Mouse (Mus musculus): Measurements from ENCODE around the gene Dapk2. TPM values are rescaled to one million over a fixed set of nuclear protein-coding genes. Genes with fewer than 3 reads are reported as not detected.

Dapk2 gene
- polyA plus RNA-seq, 1 experiment: 2.9 TPM

- Histone ChIP-seq H3K4me1 (ENCODE audit: control insufficient read depth, insufficient read depth, insufficient read length, low read length) (peaks cover 28% of the 10 kb centered on the region), H3K27ac (replicated peaks; ENCODE audit: low read depth, low read length) (0 out of 2 replicates have a peak overlapping the region, but pooled peaks have one; percentile 0), H3K4me3 (ENCODE audit: insufficient read depth, low read depth, low read length) (no peak overlapping the region)
Measured at GRCm38 (mm10) chr9:66249281-66249680, 91.3 kb downstream of the Dapk2 start.

DNA sequence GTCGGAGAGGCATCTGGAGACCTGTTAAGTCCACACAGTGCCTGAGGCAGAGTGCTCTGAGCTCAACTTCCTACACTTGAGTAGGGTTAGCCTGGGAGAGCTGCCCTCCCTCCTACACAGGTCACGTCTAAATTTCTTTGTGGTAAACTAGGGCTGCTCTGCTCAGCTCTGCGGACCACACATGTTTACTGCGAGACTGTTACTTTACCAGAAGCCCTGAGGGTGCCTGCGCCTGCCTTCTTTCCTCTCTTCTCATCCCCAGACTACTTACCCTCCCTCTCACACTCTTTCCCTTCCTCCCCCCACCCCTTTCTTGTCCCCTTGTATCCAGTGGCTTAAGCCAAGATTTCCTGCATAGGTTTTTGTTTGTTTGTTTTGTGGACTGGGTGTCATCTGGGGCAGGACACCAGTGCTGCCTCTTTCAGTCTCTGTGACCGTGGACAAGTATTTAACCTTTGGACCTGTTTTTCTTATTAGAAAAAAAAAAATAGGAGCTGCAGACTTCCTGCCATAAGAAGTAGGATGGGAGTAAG is 93.2 kb downstream of the Dapk2 start:
- H3K4me1 ChIP-seq (ENCODE audit: control insufficient read depth, insufficient read depth, insufficient read length, low read length): peaks cover 20% of the 10 kb centered on the region
- peak overlapping the region; percentile 89 for H3K27ac ChIP-seq (replicated peaks; ENCODE audit: low read depth, low read length)
- no peak overlapping the region for H3K4me3 ChIP-seq (ENCODE audit: insufficient read depth, low read depth, low read length)

DNA sequence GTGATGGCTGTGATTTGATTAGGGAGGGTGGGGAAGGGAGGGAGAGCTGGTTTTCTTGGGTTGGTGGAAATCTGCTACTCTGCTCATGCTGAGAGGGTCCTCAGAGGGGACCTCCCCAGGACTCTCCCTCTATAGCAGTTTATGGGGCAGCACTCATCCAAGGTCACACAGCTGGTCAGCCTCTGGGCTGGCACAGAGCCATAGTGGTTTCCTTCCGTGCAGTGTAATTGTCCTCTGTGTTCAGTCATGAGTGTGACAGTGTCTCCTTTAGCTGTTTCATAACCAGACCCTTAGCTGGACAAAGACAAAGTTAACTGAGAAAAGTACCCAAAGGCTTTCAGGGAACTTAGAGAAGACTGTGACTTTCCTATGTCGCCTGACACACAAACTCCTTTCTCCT is 103.7 kb downstream of the Dapk2 start:
- H3K4me1 ChIP-seq (ENCODE audit: control insufficient read depth, insufficient read depth, insufficient read length, low read length): peaks cover 4% of the 10 kb centered on the region; the same call in 1 of the 2 replicates
- peak overlapping the region; percentile 15; the same call in 1 of the 2 replicates for H3K27ac ChIP-seq (replicated peaks; ENCODE audit: low read depth, low read length)
- H3K4me3 ChIP-seq (ENCODE audit: insufficient read depth, low read depth, low read length): no peak overlapping the region

DNA sequence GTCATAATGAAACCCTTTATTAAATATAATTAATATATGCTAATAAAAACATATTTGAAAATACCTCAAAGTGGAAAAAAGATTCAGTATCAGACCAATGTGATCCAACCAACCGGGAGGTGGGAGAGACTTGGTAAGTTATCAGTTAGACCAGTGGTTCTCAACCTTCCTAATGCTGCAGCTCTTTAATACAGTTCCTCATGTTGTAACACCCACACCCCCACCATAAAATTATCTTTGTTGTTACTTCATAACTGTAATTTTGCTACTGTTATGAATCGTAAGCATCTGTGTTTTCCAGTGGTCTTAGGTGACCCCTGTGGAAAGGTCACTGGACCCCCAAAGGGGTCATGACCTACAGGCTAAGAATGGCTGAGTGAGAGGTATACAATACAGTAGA is 105.7 kb downstream of the Dapk2 start:
- no peak overlapping the region for H3K4me3 ChIP-seq (ENCODE audit: insufficient read depth, low read depth, low read length)

DNA sequence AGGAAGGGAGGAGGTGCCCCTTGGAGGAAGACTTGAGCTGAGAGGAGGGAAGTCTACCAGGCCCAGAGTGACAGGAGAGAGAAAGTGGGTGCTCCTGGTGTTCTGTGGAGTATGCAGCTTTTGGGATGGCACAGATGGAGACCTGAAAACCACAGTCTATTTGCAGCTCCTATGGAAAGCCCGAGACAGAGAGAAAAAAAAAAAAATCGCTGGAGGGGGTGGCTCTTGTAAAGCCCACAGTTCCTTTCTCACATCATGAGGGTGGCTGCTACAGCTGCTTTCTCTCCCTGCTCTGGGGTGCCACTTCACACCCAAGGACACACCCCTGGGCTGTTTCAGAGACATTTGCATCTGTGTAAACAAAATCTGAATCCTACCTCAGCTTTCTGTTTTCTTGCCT is 107.6 kb downstream of the Dapk2 start:
- H3K27ac ChIP-seq (replicated peaks; ENCODE audit: low read depth, low read length): no peak overlapping the region
- H3K4me3 ChIP-seq (ENCODE audit: insufficient read depth, low read depth, low read length): no peak overlapping the region
- peaks cover 6% of the 10 kb centered on the region for H3K4me1 ChIP-seq (ENCODE audit: control insufficient read depth, insufficient read depth, insufficient read length, low read length)

More for the DNA sequence above, 105.7 kb downstream of the Dapk2 start:
- Histone ChIP-seq H3K4me1 (ENCODE audit: control insufficient read depth, insufficient read depth, insufficient read length, low read length) (peaks cover 4% of the 10 kb centered on the region; the same call in 1 of the 2 replicates), H3K27ac (replicated peaks; ENCODE audit: low read depth, low read length) (no peak overlapping the region)

GRCm38 (mm10) chr9:66266237-66267170 is 108.5 kb downstream of the Dapk2 start:
- Histone ChIP-seq H3K27ac (replicated peaks; ENCODE audit: low read depth, low read length) (0 out of 2 replicates have a peak overlapping the region, but pooled peaks have one; percentile 11), H3K4me1 (ENCODE audit: control insufficient read depth, insufficient read depth, insufficient read length, low read length) (peaks cover 6% of the 10 kb centered on the region), H3K4me3 (ENCODE audit: insufficient read depth, low read depth, low read length) (no peak overlapping the region)

DNA sequence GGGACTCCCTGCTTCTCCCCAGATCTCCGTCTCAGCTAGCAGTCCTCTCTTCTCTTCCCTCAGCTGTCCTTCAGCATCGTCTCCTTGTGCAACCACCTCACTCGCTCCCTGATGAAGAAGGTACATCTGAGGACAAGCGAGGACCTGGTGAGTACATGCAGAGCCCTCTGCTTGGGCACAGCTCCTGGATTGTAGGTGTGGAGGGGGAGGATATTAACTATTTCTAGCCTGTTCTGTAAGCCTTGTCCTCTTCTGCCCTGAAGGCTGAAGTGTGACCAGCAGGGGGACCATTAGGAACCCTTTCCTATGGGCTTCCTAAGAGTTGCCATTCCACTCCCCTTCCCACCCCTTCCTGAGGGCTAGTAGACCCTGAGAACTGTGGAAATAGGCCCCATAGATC is 110.8 kb downstream of the Dapk2 start:
- Histone ChIP-seq H3K27ac (replicated peaks; ENCODE audit: low read depth, low read length) (no peak overlapping the region; the same call in 1 of the 2 replicates), H3K4me1 (ENCODE audit: control insufficient read depth, insufficient read depth, insufficient read length, low read length) (peaks cover 6% of the 10 kb centered on the region), H3K4me3 (ENCODE audit: insufficient read depth, low read depth, low read length) (no peak overlapping the region)

- Histone ChIP-seq H3K27ac (replicated peaks; ENCODE audit: low read depth, low read length) (0 out of 2 replicates have a peak overlapping the region, but pooled peaks have one; percentile 33), H3K4me1 (ENCODE audit: control insufficient read depth, insufficient read depth, insufficient read length, low read length) (peaks cover 12% of the 10 kb centered on the region), H3K4me3 (ENCODE audit: insufficient read depth, low read depth, low read length) (no peak overlapping the region)
Measured at GRCm38 (mm10) chr9:66270038-66270437, 112.0 kb downstream of the Dapk2 start.

DNA sequence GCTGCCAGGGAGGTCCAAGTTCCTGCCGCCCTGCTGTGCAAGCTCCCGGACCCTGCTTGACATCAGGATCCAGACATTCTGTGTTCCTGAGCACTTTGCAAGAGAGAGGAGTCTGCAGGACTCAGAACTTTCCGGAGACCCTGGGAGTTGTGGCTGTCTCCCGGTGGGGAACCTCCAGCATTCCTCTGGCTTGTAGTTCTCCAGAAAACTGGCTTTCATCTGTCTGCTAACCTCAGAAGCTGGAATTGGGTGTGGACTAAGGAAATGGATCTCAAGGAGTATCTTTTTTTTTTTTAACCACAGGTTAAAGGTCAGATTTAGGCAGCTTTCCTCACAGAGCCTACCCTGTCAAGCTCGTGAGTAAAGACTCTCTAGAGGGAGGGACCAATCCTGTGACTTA is 113.7 kb downstream of the Dapk2 start:
- Histone ChIP-seq H3K4me1 (ENCODE audit: control insufficient read depth, insufficient read depth, insufficient read length, low read length) (peaks cover 16% of the 10 kb centered on the region), H3K27ac (replicated peaks; ENCODE audit: low read depth, low read length) (no peak overlapping the region), H3K4me3 (ENCODE audit: insufficient read depth, low read depth, low read length) (no peak overlapping the region)

DNA sequence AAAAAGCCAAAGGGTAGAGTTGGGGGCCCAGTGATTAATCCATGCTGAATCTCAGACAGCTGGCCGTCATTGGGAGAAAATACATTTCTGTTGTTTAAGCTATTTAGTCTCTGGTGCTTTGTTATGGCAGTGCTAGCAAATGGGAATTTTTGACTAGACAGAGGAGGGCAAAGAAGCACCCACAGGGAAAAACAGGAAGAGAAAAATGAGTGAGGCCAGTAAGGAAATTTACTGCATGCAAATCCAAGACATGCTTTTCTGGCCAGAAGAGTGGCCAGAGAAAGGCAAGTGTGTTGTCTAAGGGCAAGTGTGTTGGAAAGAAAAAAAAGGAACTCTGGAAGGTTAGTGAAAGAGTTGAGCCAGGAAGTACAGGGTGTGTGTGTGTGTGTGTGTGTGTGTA is 115.6 kb downstream of the Dapk2 start:
- peaks cover 19% of the 10 kb centered on the region for H3K4me1 ChIP-seq (ENCODE audit: control insufficient read depth, insufficient read depth, insufficient read length, low read length)
- no peak overlapping the region for H3K27ac ChIP-seq (replicated peaks; ENCODE audit: low read depth, low read length)
- no peak overlapping the region for H3K4me3 ChIP-seq (ENCODE audit: insufficient read depth, low read depth, low read length)

DNA sequence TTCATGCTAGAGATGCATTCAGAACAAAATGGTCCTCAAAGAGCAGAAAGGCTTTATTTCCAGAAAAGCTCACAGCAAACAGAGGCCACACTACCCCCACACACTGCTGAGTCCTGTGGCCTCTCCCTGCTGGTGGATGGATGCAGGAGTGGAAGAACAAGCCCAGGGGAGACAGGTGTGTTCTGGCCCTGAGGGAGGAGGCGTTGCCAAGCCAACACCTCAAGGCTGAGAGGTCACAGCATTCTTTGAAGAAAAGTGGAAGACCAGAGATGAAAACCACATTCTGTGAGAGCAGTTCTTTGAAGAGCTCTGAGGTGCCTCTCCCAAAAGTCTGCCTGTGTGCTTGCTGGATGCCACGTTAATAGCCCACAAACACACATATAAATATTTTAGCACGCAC is 116.6 kb downstream of the Dapk2 start:
- Histone ChIP-seq H3K4me1 (ENCODE audit: control insufficient read depth, insufficient read depth, insufficient read length, low read length) (peaks cover 20% of the 10 kb centered on the region), H3K4me3 (ENCODE audit: insufficient read depth, low read depth, low read length) (no peak overlapping the region), H3K27ac (replicated peaks; ENCODE audit: low read depth, low read length) (peak overlapping the region; percentile 95)

GRCm38 (mm10) chr9:66275267-66275991 is 117.4 kb downstream of the Dapk2 start:
- H3K4me1 ChIP-seq (ENCODE audit: control insufficient read depth, insufficient read depth, insufficient read length, low read length): peaks cover 19% of the 10 kb centered on the region
- peak overlapping the region; percentile 10; the same call in 1 of the 2 replicates for H3K4me3 ChIP-seq (ENCODE audit: insufficient read depth, low read depth, low read length)
- peak overlapping the region; percentile 95 for H3K27ac ChIP-seq (replicated peaks; ENCODE audit: low read depth, low read length)

DNA sequence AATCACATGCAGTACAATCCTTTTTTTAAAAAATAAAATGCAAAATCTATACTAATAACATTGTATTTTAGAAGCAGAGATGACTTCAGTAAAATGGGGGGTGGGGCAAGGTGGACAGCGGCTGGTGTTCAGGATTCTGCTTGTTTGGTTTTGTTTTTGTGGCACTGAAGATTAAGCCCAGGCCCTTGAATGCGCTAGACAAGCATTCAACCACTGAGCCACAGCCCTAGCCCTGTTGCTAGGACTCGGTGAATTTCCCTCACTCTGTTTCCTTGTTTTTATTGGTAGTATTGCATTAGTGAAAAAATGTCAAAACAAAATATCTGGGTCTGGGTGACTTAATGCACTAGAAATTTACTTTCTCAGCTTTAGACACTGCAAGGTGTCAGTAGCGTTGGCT is 118.0 kb downstream of the Dapk2 start:
- Histone ChIP-seq H3K27ac (replicated peaks; ENCODE audit: low read depth, low read length) (peak overlapping the region; percentile 93), H3K4me3 (ENCODE audit: insufficient read depth, low read depth, low read length) (no peak overlapping the region), H3K4me1 (ENCODE audit: control insufficient read depth, insufficient read depth, insufficient read length, low read length) (peaks cover 19% of the 10 kb centered on the region)

DNA sequence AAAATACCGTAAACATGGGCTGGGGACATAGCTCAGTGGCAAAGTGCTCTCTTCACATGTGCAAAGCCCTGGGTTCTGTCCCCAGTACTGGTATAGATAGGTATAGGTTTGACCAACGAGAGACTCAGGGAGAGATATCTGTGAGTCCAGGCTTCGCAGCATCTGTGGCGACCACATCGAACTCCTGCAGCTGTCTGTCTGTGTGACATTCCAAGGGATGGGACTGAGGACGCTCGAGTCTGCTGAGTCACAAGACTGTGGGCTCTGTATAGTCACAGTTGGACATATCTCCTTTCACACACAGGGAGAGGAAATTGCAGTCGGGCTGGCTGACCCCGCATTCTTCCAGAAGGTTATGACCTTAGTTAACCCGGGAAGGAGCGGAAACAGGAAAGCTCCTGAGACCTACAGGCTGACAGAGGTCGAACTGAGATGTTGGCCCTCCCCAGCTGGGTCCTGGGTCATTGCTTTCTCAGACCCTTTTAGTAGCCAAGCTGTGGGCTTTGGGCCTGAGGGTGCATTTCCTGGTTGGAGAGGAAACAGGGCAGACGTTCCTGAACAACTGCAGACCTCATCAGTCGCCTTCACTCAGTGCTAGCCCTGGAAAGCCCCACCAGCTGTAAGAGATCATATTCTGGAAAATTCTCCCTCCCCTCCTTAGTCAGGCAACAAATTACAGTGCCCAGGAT is 118.8 kb downstream of the Dapk2 start:
- peaks cover 19% of the 10 kb centered on the region for H3K4me1 ChIP-seq (ENCODE audit: control insufficient read depth, insufficient read depth, insufficient read length, low read length)
- no peak overlapping the region for H3K4me3 ChIP-seq (ENCODE audit: insufficient read depth, low read depth, low read length)
- H3K27ac ChIP-seq (replicated peaks; ENCODE audit: low read depth, low read length): peak overlapping the region; percentile 93

All from brown adipose tissue, adult 24 weeks (tissue).